Mouse (Mus musculus) CH12.LX (cell line): Measurements from ENCODE around the gene Magi2. TPM values are rescaled to one million over a fixed set of nuclear protein-coding genes. Genes with fewer than 3 reads are reported as not detected.

Source experiments
- DNase-seq: peaks from one replicate; pipeline ENCODE4 v3.0.0-alpha.2; 2013; ENCODE audit errors: extremely low read depth
- H3K27ac ChIP-seq: 2 replicates; pipeline ENCODE4 v1.5.1; 2012; ENCODE audit warnings: low read depth, mild to moderate bottlenecking, control low read depth, moderate library complexity; ENCODE audit not compliant: insufficient read depth
- H3K27me3 ChIP-seq: replicated peaks from 2 replicates; pipeline ENCODE3; 2012; ENCODE audit warnings: inconsistent platforms
- H3K36me3 ChIP-seq, 2 experiments: replicated peaks in 1 of 2; 2 replicates each; pipeline versions ENCODE3 to v1.6.1; 2012; ENCODE audit warnings: inconsistent platforms in 1 of 2, low read length in 1 of 2, mild to moderate bottlenecking in 1 of 2, mixed read lengths in 1 of 2, moderate library complexity in 1 of 2; ENCODE audit not compliant: control insufficient read depth in 1 of 2, insufficient read depth in 1 of 2
- H3K4me1 ChIP-seq, 2 experiments: 2 replicates each; pipeline ENCODE4 v1.6.1; 2012; ENCODE audit warnings: inconsistent platforms in 1 of 2, moderate library complexity in 1 of 2; ENCODE audit not compliant: insufficient read depth in 2 of 2, control insufficient read depth in 1 of 2
- H3K4me2 ChIP-seq: 2 replicates; pipeline ENCODE4 v1.6.1; 2012; ENCODE audit warnings: low read depth, mild to moderate bottlenecking, control low read depth; ENCODE audit not compliant: poor library complexity, insufficient read depth, severe bottlenecking
- H3K4me3 ChIP-seq, 3 experiments: fragments of 150-350 bp in 1 of 3; sonication (generic) in 1 of 3; replicated peaks in 1 of 3; 2 replicates each; pipeline versions ENCODE3 to v1.5.1; 2011 to 2012; ENCODE audit warnings: low read depth in 2 of 3, low read length in 2 of 3, mild to moderate bottlenecking in 2 of 3, moderate library complexity in 2 of 3, control low read depth in 1 of 3, improper control_type of control experiment in 1 of 3, inconsistent platforms in 1 of 3, mixed read lengths in 1 of 3; ENCODE audit not compliant: poor library complexity in 1 of 3
- H3K79me2 ChIP-seq: replicated peaks from 2 replicates; pipeline ENCODE4 v1.6.1; 2012; ENCODE audit warnings: mild to moderate bottlenecking, moderate library complexity; ENCODE audit not compliant: control insufficient read depth, poor library complexity, insufficient read depth, severe bottlenecking; ENCODE audit errors: extremely low read depth
- H3K9ac ChIP-seq: 2 replicates; pipeline ENCODE4 v1.6.1; 2012; ENCODE audit warnings: low read depth, mild to moderate bottlenecking, control low read depth, moderate library complexity; ENCODE audit not compliant: insufficient read depth
- H3K9me3 ChIP-seq: replicated peaks from 2 replicates; pipeline ENCODE3; 2012; ENCODE audit warnings: low read length, inconsistent platforms, mixed read lengths
- BHLHE40 ChIP-seq: IDR thresholded peaks from 2 replicates; pipeline ENCODE4 v1.6.1; 2011; ENCODE audit warnings: mild to moderate bottlenecking, low read depth, low read length, improper control_type of control experiment
- CHD1 ChIP-seq: IDR thresholded peaks from 2 replicates; pipeline ENCODE4 v1.6.1; 2012; ENCODE audit warnings: low read depth, low read length, improper control_type of control experiment, inconsistent platforms
- CTCF ChIP-seq, 2 experiments: IDR thresholded peaks in 1 of 2; conservative IDR thresholded peaks in 1 of 2; 2 replicates each; pipeline ENCODE4 v1.5.1; 2011 to 2012; ENCODE audit warnings: low read depth in 2 of 2, low read length in 2 of 2, improper control_type of control experiment in 1 of 2, inconsistent platforms in 1 of 2, mild to moderate bottlenecking in 1 of 2, moderate library complexity in 1 of 2
- ELF1 ChIP-seq: IDR thresholded peaks from 2 replicates; pipeline ENCODE4 v1.6.1; 2014; ENCODE audit warnings: low read depth, mild to moderate bottlenecking, inconsistent platforms, low read length, improper control_type of control experiment
- GABPA ChIP-seq: IDR thresholded peaks from 2 replicates; pipeline ENCODE4 v1.6.1; 2012; ENCODE audit warnings: low read depth, low read length, improper control_type of control experiment, inconsistent platforms; ENCODE audit not compliant: insufficient replicate concordance
- HCFC1 ChIP-seq: IDR thresholded peaks from 2 replicates; pipeline ENCODE4 v1.6.1; 2012; ENCODE audit warnings: low read depth, mild to moderate bottlenecking, inconsistent platforms, low read length, improper control_type of control experiment
- JUND ChIP-seq: conservative IDR thresholded peaks from 2 replicates; pipeline ENCODE4 v1.6.1; 2011; ENCODE audit warnings: low read depth, low read length, improper control_type of control experiment
- KAT2A ChIP-seq: IDR thresholded peaks from 2 replicates; pipeline ENCODE4 v1.6.1; 2012; ENCODE audit warnings: low read length, improper control_type of control experiment, inconsistent platforms; ENCODE audit not compliant: insufficient replicate concordance
- MAFK ChIP-seq: IDR thresholded peaks from 2 replicates; pipeline ENCODE4 v1.6.1; 2011; ENCODE audit warnings: low read length, improper control_type of control experiment; ENCODE audit not compliant: insufficient replicate concordance
- MXI1 ChIP-seq: IDR thresholded peaks from 2 replicates; pipeline ENCODE4 v1.6.1; 2011; ENCODE audit warnings: mild to moderate bottlenecking, low read depth, low read length, improper control_type of control experiment
- MYC ChIP-seq: IDR thresholded peaks from 2 replicates; pipeline ENCODE4 v1.6.1; 2011; ENCODE audit warnings: low read depth, mild to moderate bottlenecking, improper control_type of control experiment, low read length
- NELFE ChIP-seq: IDR thresholded peaks from 2 replicates; pipeline ENCODE4 v1.6.1; 2011; ENCODE audit warnings: low read depth, low read length, improper control_type of control experiment
- NRF1 ChIP-seq: IDR thresholded peaks from 2 replicates; pipeline ENCODE4 v1.6.1; 2014; ENCODE audit warnings: low read depth, mild to moderate bottlenecking, inconsistent platforms, low read length, improper control_type of control experiment, moderate library complexity
- PAX5 ChIP-seq: IDR thresholded peaks from 2 replicates; pipeline ENCODE4 v1.6.1; 2012; ENCODE audit warnings: low read length, inconsistent platforms, mixed read lengths
- RAD21 ChIP-seq: IDR thresholded peaks from 2 replicates; pipeline ENCODE4 v1.6.1; 2011; ENCODE audit warnings: low read depth, mild to moderate bottlenecking, low read length, improper control_type of control experiment, moderate library complexity
- SIN3A ChIP-seq: IDR thresholded peaks from 2 replicates; pipeline ENCODE4 v1.6.1; 2012; ENCODE audit warnings: low read length, improper control_type of control experiment, inconsistent platforms
- TCF12 ChIP-seq: IDR thresholded peaks from 2 replicates; pipeline ENCODE4 v1.6.1; 2014; ENCODE audit warnings: low read depth, mild to moderate bottlenecking, inconsistent platforms, low read length, improper control_type of control experiment
- USF1 ChIP-seq: IDR thresholded peaks from 2 replicates; pipeline ENCODE4 v1.6.1; 2014; ENCODE audit warnings: low read depth, mild to moderate bottlenecking, inconsistent platforms, low read length, improper control_type of control experiment
- USF2 ChIP-seq: conservative IDR thresholded peaks from 2 replicates; pipeline ENCODE4 v1.6.1; 2011; ENCODE audit warnings: low read depth, low read length, improper control_type of control experiment
- dilution Hi-C: fragments of 300-500 bp; cut with MboI; formaldehyde crosslinking; loops from 2 replicates; pipeline ENCODE4 v1.14.3; 2020; ENCODE audit warnings: low sequenced_read_pairs; ENCODE audit not compliant: extremely low pct_unique_long_range_greater_than_20kb, extremely low pct_ligation_motif_present
- in situ Hi-C: fragments of 300-500 bp; cut with MboI; formaldehyde crosslinking; loops from 3 replicates; pipeline ENCODE4 v1.14.3; 2019; ENCODE audit warnings: low sequenced_read_pairs, low pct_ligation_motif_present, low pct_unique_long_range_greater_than_20kb, mixed read lengths
- polyA plus RNA-seq: library from polyadenylated mRNA; unstranded; fragments of >175 nt; gene quantifications from 2 replicates; pipeline ENCODE4 v1.2.1, GENCODE M21; 2012; ENCODE audit warnings: low read depth; ENCODE audit not compliant: insufficient read length
- total RNA-seq, 2 experiments: library from RNA; depleted of rRNA; stranded (reverse); fragments of 300-350 nt in 1 of 2; fragments of >200 nt in 1 of 2; gene quantifications; 2 replicates each; pipeline ENCODE4 v1.2.3; 2012 to 2014

Magi2 gene
- total and polyA plus RNA-seq, 3 experiments: 0.37 to 0.63 (median 0.42) TPM

- no peak for DNase-seq
- Histone ChIP-seq H3K4me1 (no peaks in the 10 kb centered on the region), H3K9me3 (no peaks in the 10 kb centered on the region), H3K36me3 (no peaks in the 10 kb centered on the region), H3K9ac (no peak overlapping the region), H3K4me2 (no peak overlapping the region), H3K27me3 (no peaks in the 10 kb centered on the region), H3K4me3 (no peak overlapping the region), H3K79me2 (no peaks in the 10 kb centered on the region), H3K27ac (no peak overlapping the region)
- no peak for TF ChIP-seq HCFC1
- no peak for TF ChIP-seq ELF1
- TF ChIP-seq CTCF (conservative IDR thresholded peaks at IDR 0.05 in 1 of 2, IDR thresholded peaks at IDR 0.05 in 1 of 2; ENCODE audit: low read depth in 2 of 2, low read length in 2 of 2): no peak
- TF ChIP-seq KAT2A: no peak
- no peak for TF ChIP-seq NELFE
- TF ChIP-seq RAD21: no peak
- no peak for TF ChIP-seq MYC
- no peak for TF ChIP-seq USF2
- TF ChIP-seq SIN3A: no peak
- TF ChIP-seq GABPA: no peak
- TF ChIP-seq PAX5: no peak
- no peak for TF ChIP-seq MAFK
- dilution Hi-C loops (no loop called here), in situ Hi-C loops (no loop called here)
These were observed 1514.4 kb downstream of the Magi2 start for GRCm38 (mm10) chr5:20741193-20741592.

GRCm38 (mm10) chr5:20741936-20742335 is 1515.1 kb downstream of the Magi2 start:
- TF ChIP-seq PAX5 (no peak), USF1 (no peak), TCF12 (no peak), MXI1 (no peak), ELF1 (no peak), CHD1 (no peak), MYC (no peak), JUND (no peak), NRF1 (no peak), BHLHE40 (no peak)

More at GRCm38 (mm10) chr5:20741936-20742335, 1515.1 kb downstream of the Magi2 start:
- no peaks in the 10 kb centered on the region for H3K79me2 ChIP-seq
- H3K27me3 ChIP-seq: no peaks in the 10 kb centered on the region
- H3K9ac ChIP-seq: no peak overlapping the region
- no peaks in the 10 kb centered on the region for H3K4me1 ChIP-seq
- no peak overlapping the region for H3K4me2 ChIP-seq
- H3K27ac ChIP-seq: no peak overlapping the region
- H3K36me3 ChIP-seq: no peaks in the 10 kb centered on the region
- no peak for DNase-seq
- no peak overlapping the region for H3K4me3 ChIP-seq
- dilution Hi-C loops (no loop called here), in situ Hi-C loops (no loop called here)
- no peaks in the 10 kb centered on the region for H3K9me3 ChIP-seq
